Mouse (Mus musculus): ENCODE results near the gene Mycn.

Gene Mycn

GRCm38 (mm10) chr12:12924446-12924845 lies 17.3 kb downstream of the Mycn start:
- DNase-seq (ENCODE audit: low read depth), result no peak

GRCm38 (mm10) chr12:12920166-12921157 lies 21.3 kb downstream of the Mycn start:
- no peak for DNase-seq (ENCODE audit: low read depth)

GRCm38 (mm10) chr12:12916298-12916697 lies 25.4 kb downstream of the Mycn start:
- no peak for DNase-seq (ENCODE audit: low read depth)

GRCm38 (mm10) chr12:12910356-12910979 lies 31.2 kb downstream of the Mycn start:
- no peak for DNase-seq (ENCODE audit: low read depth)

- DNase-seq (ENCODE audit: low read depth), result no peak
Observed at GRCm38 (mm10) chr12:12909631-12910277, 32.0 kb downstream of the Mycn start.

GRCm38 (mm10) chr12:12906771-12907170 lies 34.9 kb downstream of the Mycn start:
- DNase-seq (ENCODE audit: low read depth), result no peak

- no peak for DNase-seq (ENCODE audit: low read depth)
Observed at GRCm38 (mm10) chr12:12906321-12906720, 35.4 kb downstream of the Mycn start.

GRCm38 (mm10) chr12:12905117-12905516 lies 36.6 kb downstream of the Mycn start:
- DNase-seq (ENCODE audit: low read depth), result no peak

- no peak for DNase-seq (ENCODE audit: low read depth)
Observed at GRCm38 (mm10) chr12:12904512-12904953, 37.2 kb downstream of the Mycn start.

GRCm38 (mm10) chr12:12904086-12904485 lies 37.6 kb downstream of the Mycn start:
- DNase-seq (ENCODE audit: low read depth), result no peak

GRCm38 (mm10) chr12:12902403-12902802 lies 39.3 kb downstream of the Mycn start:
- no peak for DNase-seq (ENCODE audit: low read depth)

GRCm38 (mm10) chr12:12898356-12899126 lies 43.2 kb downstream of the Mycn start:
- no peak for DNase-seq (ENCODE audit: low read depth)

- DNase-seq (ENCODE audit: low read depth), result no peak
Observed at GRCm38 (mm10) chr12:12893986-12894385, 47.7 kb downstream of the Mycn start.

- DNase-seq (ENCODE audit: low read depth), result no peak
Observed at GRCm38 (mm10) chr12:12886191-12886889, 55.4 kb downstream of the Mycn start.

Measured in c-Kit-positive CD71-positive TER-119-negative erythroid progenitor cells, embryonic 14.5 days (primary cell).